Mouse (Mus musculus) brain, embryonic 14.5 days (tissue): ENCODE results near the gene Zfp358.
A peak's percentile ranks its signal among the peaks of the same experiment; 100 is the strongest.

Source experiments
- CTCF ChIP-seq: fragments of 200-500 bp; IDR thresholded peaks from 2 replicates; pipeline ENCODE4 v1.5.1; 2012; ENCODE audit warnings: inconsistent platforms, mild to moderate bottlenecking, moderate library complexity, borderline replicate concordance; ENCODE audit not compliant: insufficient read depth, insufficient read length; ENCODE audit errors: extremely low read depth
- POLR2A ChIP-seq: fragments of 200-500 bp; IDR thresholded peaks from 2 replicates; pipeline ENCODE4 v1.6.1; 2012; ENCODE audit warnings: mild to moderate bottlenecking, inconsistent platforms, borderline replicate concordance; ENCODE audit not compliant: poor library complexity, insufficient read depth, insufficient read length, severe bottlenecking; ENCODE audit errors: extremely low read depth

GRCm38 (mm10) chr8:3464309-3464708 is 28.6 kb upstream of the Zfp358 start:
- peak; percentile 48; the same call in 1 of the 2 replicates for TF ChIP-seq CTCF
- no peak for TF ChIP-seq POLR2A
